9 mouse cellular contexts compared by ENCODE assay signal in genomic region chr9:45589867-45590266, GRCm38 (mm10).
DNase-seq lines count a peak whose midpoint lies in the region; ATAC-seq and TF ChIP-seq lines count a peak whose summit lies in the region.
"Had no signal": no experiment of that assay in that cellular context is flagged by ENCODE, and none has a peak within 500 bp of the region (broad histone marks: within the 10 kb centered on the region; RNA-seq: fewer than 3 reads in every experiment).

No protein-coding gene starts in this region.

- H3K9me3 ChIP-seq in intestine, embryonic 14.5 days (ENCODE audit: control insufficient read depth, low read length), result no peaks in the 10 kb centered on the region
- no peaks in the 10 kb centered on the region for H3K9me3 ChIP-seq in intestine, embryonic 16.5 days (ENCODE audit: control insufficient read depth, low read length)
- no peaks in the 10 kb centered on the region for H3K9me3 ChIP-seq in G1E (replicated peaks)
- H3K9me3 ChIP-seq: limb, embryonic 15.5 days had no signal

- no peak for ATAC-seq in intestine, embryonic 14.5 days (replicated peaks; ENCODE audit: low FRiP score, low TSS enrichment, low read depth)
- ATAC-seq in intestine, embryonic 16.5 days, result no peak
- ATAC-seq in G1E (ENCODE audit: extremely low read depth, insufficient number of reproducible peaks, low FRiP score, poor library complexity, severe bottlenecking), result no peak

- DNase-seq in intestine, embryonic 14.5 days (ENCODE audit: low spot score), result peak; percentile 74
- DNase-seq in 416B (ENCODE audit: low read depth) (peak; percentile 47), G1E (ENCODE audit: low spot score) (peak; percentile 41)
- DNase-seq in cerebellum, adult 8-10 months, result peak; percentile 72
- peak; percentile 68 for DNase-seq in heart, postnatal 4 days
- DNase-seq in lung, postnatal 25 days (ENCODE audit: low spot score), result peak; percentile 50
- peak; percentile 6 for DNase-seq in yolk sac, embryonic 10.5 days (ENCODE audit: low spot score)

- H3K36me3 ChIP-seq in intestine, embryonic 14.5 days (ENCODE audit: control insufficient read depth, insufficient read depth, low read length), result no peaks in the 10 kb centered on the region
- no peaks in the 10 kb centered on the region for H3K36me3 ChIP-seq in intestine, embryonic 16.5 days (ENCODE audit: control insufficient read depth, insufficient read depth, low read length)
- H3K36me3 ChIP-seq in G1E (replicated peaks), result no peaks in the 10 kb centered on the region
- H3K36me3 ChIP-seq: limb, embryonic 15.5 days had no signal

- no peaks in the 10 kb centered on the region for H3K27me3 ChIP-seq in intestine, embryonic 14.5 days (replicated peaks; ENCODE audit: control insufficient read depth, insufficient read depth, low read length)
- H3K27me3 ChIP-seq in intestine, embryonic 16.5 days (replicated peaks; ENCODE audit: control insufficient read depth, insufficient read depth, low read length), result no peaks in the 10 kb centered on the region
- H3K27me3 ChIP-seq in G1E (ENCODE audit: insufficient read depth, low read length), result peaks cover 5% of the 10 kb centered on the region; the same call in 1 of the 2 replicates

- TF ChIP-seq CTCF in G1E (IDR thresholded peaks at IDR 0.05; ENCODE audit: low read depth, low read length), result peak; percentile 62

- H3K9ac ChIP-seq in intestine, embryonic 14.5 days (ENCODE audit: low read length), result no peak overlapping the region
- no peak overlapping the region for H3K9ac ChIP-seq in intestine, embryonic 16.5 days (ENCODE audit: low read depth, low read length)
- H3K9ac ChIP-seq: limb, embryonic 15.5 days had no signal

- WGBS in intestine, embryonic 14.5 days, result 77% methylated on average over 3 of the region's 3 CpGs
- WGBS in intestine, embryonic 16.5 days, result 79% methylated on average over 3 of the region's 3 CpGs

- no peaks in the 10 kb centered on the region for H3K4me1 ChIP-seq in intestine, embryonic 14.5 days (replicated peaks; ENCODE audit: control insufficient read depth, insufficient read depth, low read length)
- H3K4me1 ChIP-seq in intestine, embryonic 16.5 days (ENCODE audit: control insufficient read depth, insufficient read depth, low read length), result 0 out of 2 replicates have a peak, but pooled peaks cover 3% of the 10 kb centered on the region
- no peaks in the 10 kb centered on the region for H3K4me1 ChIP-seq in G1E (ENCODE audit: insufficient read depth, low read depth, low read length)
- H3K4me1 ChIP-seq: limb, embryonic 15.5 days had no signal

- no peak overlapping the region for H3K4me3 ChIP-seq in intestine, embryonic 14.5 days (ENCODE audit: low read depth, low read length)
- no peak overlapping the region for H3K4me3 ChIP-seq in intestine, embryonic 16.5 days (ENCODE audit: low read length)
- no peak overlapping the region for H3K4me3 ChIP-seq in G1E (ENCODE audit: low read depth, low read length)
- H3K4me3 ChIP-seq: limb, embryonic 15.5 days had no signal

- H3K27ac ChIP-seq in intestine, embryonic 14.5 days (ENCODE audit: low read depth), result no peak overlapping the region
- no peak overlapping the region for H3K27ac ChIP-seq in intestine, embryonic 16.5 days (ENCODE audit: low read length)
- H3K27ac ChIP-seq: limb, embryonic 15.5 days had no signal

- no peak overlapping the region for H3K4me2 ChIP-seq in intestine, embryonic 14.5 days (ENCODE audit: low read length)
- no peak overlapping the region for H3K4me2 ChIP-seq in intestine, embryonic 16.5 days (ENCODE audit: low read depth, low read length)
- H3K4me2 ChIP-seq: limb, embryonic 15.5 days had no signal

Comparison
In these comparisons a context has a peak if more than half of its experiments do, and no peak if none do; other contexts are left out.
1. DNase-seq: peak in every context shown above with its lines; median percentile 74 in intestine, embryonic 14.5 days; 72 in cerebellum, adult 8-10 months; 68 in heart, postnatal 4 days; 50 in lung, postnatal 25 days; 47 in 416B; 41 in G1E; 6 in yolk sac, embryonic 10.5 days.